Mouse (Mus musculus): ENCODE results near the gene Olfr822.

DNA sequence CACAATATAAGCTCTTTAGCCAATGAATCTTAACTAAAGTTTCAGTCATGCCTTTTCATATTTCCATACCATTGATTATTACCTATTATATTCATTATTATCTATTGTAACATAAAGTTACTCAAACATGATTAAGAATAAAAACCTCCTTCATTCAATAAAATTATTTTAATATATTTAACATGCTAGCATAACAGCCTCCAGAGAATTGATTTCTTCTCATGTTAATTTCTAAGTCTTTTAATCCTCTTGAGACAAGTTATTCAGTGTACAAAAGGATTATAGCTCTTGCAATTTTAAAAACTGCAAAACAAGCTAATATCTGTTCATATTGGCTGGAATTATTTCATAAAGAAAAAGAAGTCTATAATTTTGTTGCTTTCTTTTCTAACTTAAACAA is 41.0 kb upstream of the Olfr822 start, which contains the start of gene Olfr821:
- TF ChIP-seq POLR2A (IDR thresholded peaks at IDR 0.05; ENCODE audit: extremely low read depth, insufficient read depth, low read length) (no peak), CTCF (IDR thresholded peaks at IDR 0.05; ENCODE audit: extremely low read depth, insufficient read depth, low read length) (no peak)
